Mouse (Mus musculus): ENCODE data around the gene Trpc4ap. TPM values are rescaled to one million over a fixed set of nuclear protein-coding genes. Genes with fewer than 3 reads are reported as not detected.
"Not testable (repeated sequence)": the region's sequence is repeated elsewhere in the genome, so short reads cannot be mapped to it uniquely, and the experiment has no call there.

Trpc4ap gene
- total RNA-seq (2014; rRNA removed; ENCODE audit: low replicate concordance) (83.8 and 84.8 TPM in 2 replicates), polyA plus RNA-seq (2015; fragmentation: Nextera tagmentation; extraction: Ambion mirVana) (67.0 and 70.5 TPM in 2 replicates)

GRCm38 (mm10) chr2:155691723-155692493 lies at the start of gene Trpc4ap:
Gene Trpc4ap, minus strand, starts transcription at chr2:155692384.
- WGBS = under 1% methylated on average over 63 of the region's 72 CpGs

GRCm38 (mm10) chr2:155737803-155738202 lies 45.6 kb upstream of the Trpc4ap start:
- no peak overlapping the region for H3K9ac ChIP-seq (replicated peaks; ENCODE audit: low read depth, low read length)
- H3K27me3 ChIP-seq (ENCODE audit: control insufficient read depth, insufficient read depth, low read length) = no peaks in the 10 kb centered on the region
- no peaks in the 10 kb centered on the region for H3K9me3 ChIP-seq (replicated peaks; ENCODE audit: control insufficient read depth, low read length)
- 63% methylated on average over 9 of the region's 9 CpGs for WGBS
- H3K4me1 ChIP-seq (ENCODE audit: control insufficient read depth, insufficient read depth) = peaks cover 8% of the 10 kb centered on the region
- TF ChIP-seq EP300 (IDR thresholded peaks at IDR 0.05; ENCODE audit: low read depth) (no peak), CTCF (IDR thresholded peaks at IDR 0.05; ENCODE audit: low read depth) (no peak)
- no peak overlapping the region for H3K4me3 ChIP-seq (ENCODE audit: low read depth, low read length)
- DNase-seq (ENCODE audit: low spot score) (no peak), ATAC-seq (ENCODE audit: insufficient read depth, low read depth) (no peak)
- H3K4me2 ChIP-seq (ENCODE audit: low read depth, low read length) = no peak overlapping the region
- H3K36me3 ChIP-seq (replicated peaks; ENCODE audit: control insufficient read depth, insufficient read depth, low read length) = no peaks in the 10 kb centered on the region
- no peak overlapping the region for H3K27ac ChIP-seq (ENCODE audit: low read depth)

More at GRCm38 (mm10) chr2:155691723-155692493, at the start of gene Trpc4ap:
- peaks cover 10% of the 10 kb centered on the region for H3K4me1 ChIP-seq (ENCODE audit: control insufficient read depth, insufficient read depth)
- H3K9me3 ChIP-seq (replicated peaks; ENCODE audit: control insufficient read depth, low read length) = no peaks in the 10 kb centered on the region
- peak; percentile 96 for TF ChIP-seq CTCF (IDR thresholded peaks at IDR 0.05; ENCODE audit: low read depth)
- TF ChIP-seq EP300 (IDR thresholded peaks at IDR 0.05; ENCODE audit: low read depth) = no peak
- H3K4me2 ChIP-seq (ENCODE audit: low read depth, low read length) = peak within 1 kb of the TSS; percentile 82
- peak within 1 kb of the TSS; percentile 91 for H3K27ac ChIP-seq (ENCODE audit: low read depth)
- no peaks in the 10 kb centered on the region; the same call in 1 of the 2 replicates for H3K36me3 ChIP-seq (replicated peaks; ENCODE audit: control insufficient read depth, insufficient read depth, low read length)
- no peaks in the 10 kb centered on the region for H3K27me3 ChIP-seq (ENCODE audit: control insufficient read depth, insufficient read depth, low read length)
- DNase-seq (ENCODE audit: low spot score) = peak; percentile 95
- peak; percentile 97 for ATAC-seq (ENCODE audit: insufficient read depth, low read depth)
- H3K9ac ChIP-seq (replicated peaks; ENCODE audit: low read depth, low read length) = peak within 1 kb of the TSS; percentile 70
- H3K4me3 ChIP-seq (ENCODE audit: low read depth, low read length) = peak within 1 kb of the TSS; percentile 94

GRCm38 (mm10) chr2:155736936-155737335 lies 44.8 kb upstream of the Trpc4ap start:
- no peaks in the 10 kb centered on the region for H3K36me3 ChIP-seq (replicated peaks; ENCODE audit: control insufficient read depth, insufficient read depth, low read length)
- H3K27me3 ChIP-seq (ENCODE audit: control insufficient read depth, insufficient read depth, low read length) = no peaks in the 10 kb centered on the region
- TF ChIP-seq EP300 (IDR thresholded peaks at IDR 0.05; ENCODE audit: low read depth) (no peak), CTCF (IDR thresholded peaks at IDR 0.05; ENCODE audit: low read depth) (no peak)
- H3K27ac ChIP-seq (ENCODE audit: low read depth) = no peak overlapping the region
- ATAC-seq (ENCODE audit: insufficient read depth, low read depth) (no peak), DNase-seq (ENCODE audit: low spot score) (no peak)
- H3K9me3 ChIP-seq (replicated peaks; ENCODE audit: control insufficient read depth, low read length) = no peaks in the 10 kb centered on the region
- H3K4me3 ChIP-seq (ENCODE audit: low read depth, low read length) = no peak overlapping the region
- H3K9ac ChIP-seq (replicated peaks; ENCODE audit: low read depth, low read length) = no peak overlapping the region
- WGBS = 35% methylated on average over 6 of the region's 6 CpGs
- H3K4me1 ChIP-seq (ENCODE audit: control insufficient read depth, insufficient read depth) = no peaks in the 10 kb centered on the region; the same call in 1 of the 2 replicates
- no peak overlapping the region for H3K4me2 ChIP-seq (ENCODE audit: low read depth, low read length)

- 78% methylated on average over 5 of the region's 5 CpGs for WGBS
- H3K9ac ChIP-seq (replicated peaks; ENCODE audit: low read depth, low read length); H3K4me1 ChIP-seq (ENCODE audit: control insufficient read depth, insufficient read depth); H3K4me3 ChIP-seq (ENCODE audit: low read depth, low read length); ATAC-seq (ENCODE audit: insufficient read depth, low read depth); H3K4me2 ChIP-seq (ENCODE audit: low read depth, low read length); DNase-seq (ENCODE audit: low spot score); H3K27me3 ChIP-seq (ENCODE audit: control insufficient read depth, insufficient read depth, low read length); H3K27ac ChIP-seq (ENCODE audit: low read depth); H3K36me3 ChIP-seq (replicated peaks; ENCODE audit: control insufficient read depth, insufficient read depth, low read length); H3K9me3 ChIP-seq (replicated peaks; ENCODE audit: control insufficient read depth, low read length): not testable (repeated sequence)
These were observed 43.6 kb upstream of the Trpc4ap start, which contains the start of gene Gm17581 for GRCm38 (mm10) chr2:155735766-155736165. Gene Gm17581, minus strand, starts transcription at chr2:155735866.

- Histone ChIP-seq H3K36me3 (replicated peaks; ENCODE audit: control insufficient read depth, insufficient read depth, low read length) (no peaks in the 10 kb centered on the region), H3K27me3 (ENCODE audit: control insufficient read depth, insufficient read depth, low read length) (no peaks in the 10 kb centered on the region), H3K27ac (ENCODE audit: low read depth) (no peak overlapping the region), H3K4me3 (ENCODE audit: low read depth, low read length) (no peak overlapping the region), H3K4me1 (ENCODE audit: control insufficient read depth, insufficient read depth) (no peaks in the 10 kb centered on the region; the same call in 1 of the 2 replicates), H3K4me2 (ENCODE audit: low read depth, low read length) (no peak overlapping the region), H3K9ac (replicated peaks; ENCODE audit: low read depth, low read length) (no peak overlapping the region), H3K9me3 (replicated peaks; ENCODE audit: control insufficient read depth, low read length) (no peaks in the 10 kb centered on the region)
- DNase-seq (ENCODE audit: low spot score) = peak; percentile 24
- no peak for ATAC-seq (ENCODE audit: insufficient read depth, low read depth)
- no peak for TF ChIP-seq CTCF (IDR thresholded peaks at IDR 0.05; ENCODE audit: low read depth)
- no peak for TF ChIP-seq EP300 (IDR thresholded peaks at IDR 0.05; ENCODE audit: low read depth)
- WGBS = 51% methylated on average over 5 of the region's 5 CpGs
These were observed 42.9 kb upstream of the Trpc4ap start for GRCm38 (mm10) chr2:155735080-155735479.
